Mouse (Mus musculus): ENCODE measurements at regions not wholly inside any gene's neighbourhood (a gene's known extent, or its start where the extent isn't known, plus 50 kb on each side); places are given as distances from the start of the nearest gene placed in this dataset.

DNA sequence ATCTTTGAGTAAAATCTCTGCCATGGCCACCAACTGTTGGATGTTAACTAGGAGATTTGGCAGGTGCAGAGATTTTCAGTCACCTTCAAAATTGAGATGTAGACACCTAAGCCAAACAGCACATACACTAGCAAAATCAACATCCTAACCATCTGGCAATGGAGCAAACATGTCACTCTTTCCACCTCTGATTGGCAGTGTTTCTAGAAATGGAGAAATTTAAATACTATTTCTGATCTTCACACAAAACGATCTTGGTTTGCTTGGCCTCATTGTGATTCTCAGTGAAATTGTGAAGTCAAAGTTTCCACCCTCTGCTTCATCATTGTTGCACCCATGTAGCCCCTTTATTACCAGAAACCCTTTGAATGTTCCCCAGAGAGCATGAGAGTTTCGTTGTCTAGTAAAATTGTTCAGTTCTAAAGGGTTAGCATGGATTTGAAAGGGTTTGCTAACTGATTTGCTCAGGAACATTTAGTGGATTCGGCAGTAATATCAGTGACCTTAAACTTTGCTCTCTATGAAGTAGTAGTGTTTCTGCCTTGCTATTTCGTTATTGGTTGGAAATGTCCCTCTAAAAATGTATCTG, 854.1 kb downstream of the Stpg2 start:
- TF ChIP-seq POLR2A (IDR thresholded peaks at IDR 0.05; ENCODE audit: borderline replicate concordance, insufficient read depth, low read length) = no peak
- TF ChIP-seq CTCF (IDR thresholded peaks at IDR 0.05; ENCODE audit: borderline replicate concordance, insufficient read depth, low read depth, low read length) = no peak

All from cerebellum, adult 2 months (tissue).